In genomic region chr4:126024303-126024900, GRCm38 (mm10) we compare ENCODE assay signal across 16 mouse cellular contexts. TPM values are rescaled to one million over a fixed set of nuclear protein-coding genes. Genes with fewer than 3 reads are reported as not detected.
A peak's percentile ranks its signal among the peaks of the same experiment; 100 is the strongest.
DNase-seq lines count a peak whose midpoint lies in the region; ATAC-seq and TF ChIP-seq lines count a peak whose summit lies in the region.
"Had no signal": no experiment of that assay in that cellular context is flagged by ENCODE, and none has a peak within 500 bp of the region (broad histone marks: within the 10 kb centered on the region; RNA-seq: fewer than 3 reads in every experiment).

Gene Csf3r (plus strand): TSS chr4:126024550.

- no peaks in the 10 kb centered on the region for H3K36me3 ChIP-seq in liver, embryonic 11.5 days (ENCODE audit: control insufficient read depth, insufficient read depth, low read length)
- H3K36me3 ChIP-seq: kidney, embryonic 15.5 days; limb, embryonic 12.5 days; midbrain, embryonic 13.5 days had no signal

- ATAC-seq in liver, embryonic 11.5 days (replicated peaks; ENCODE audit: low FRiP score): no peak
- peak; percentile 40 for ATAC-seq in monocyte, adult 5-6 weeks (replicated peaks; ENCODE audit: insufficient number of reproducible peaks, low FRiP score, low TSS enrichment, poor library complexity, severe bottlenecking)
- ATAC-seq: CD4-positive, CD25-positive, alpha-beta regulatory T cell, adult 4 months; midbrain, embryonic 13.5 days had no signal

- no peaks in the 10 kb centered on the region for H3K9me3 ChIP-seq in liver, embryonic 11.5 days (ENCODE audit: control insufficient read depth, low read length)
- H3K9me3 ChIP-seq: kidney, embryonic 15.5 days; limb, embryonic 12.5 days; midbrain, embryonic 13.5 days had no signal

- no peak within 1 kb of the TSS for H3K4me3 ChIP-seq in lung, adult 2 months (replicated peaks; ENCODE audit: extremely low read depth, low read depth, low read length)
- H3K4me3 ChIP-seq in brown adipose tissue, adult 24 weeks (ENCODE audit: insufficient read depth, low read depth, low read length): peak within 1 kb of the TSS; percentile 36
- 0 out of 2 replicates have a peak within 1 kb of the TSS, but pooled peaks have one; percentile 0 for H3K4me3 ChIP-seq in liver, embryonic 11.5 days (ENCODE audit: low read depth, low read length)
- H3K4me3 ChIP-seq: erythroblast, embryonic 14.5 days; kidney, embryonic 15.5 days; limb, embryonic 12.5 days; midbrain, embryonic 13.5 days had no signal

- peak within 1 kb of the TSS; percentile 63 for H3K27ac ChIP-seq in brown adipose tissue, adult 24 weeks (replicated peaks; ENCODE audit: low read depth, low read length)
- no peak within 1 kb of the TSS for H3K27ac ChIP-seq in liver, embryonic 11.5 days (ENCODE audit: low read depth, low read length)
- H3K27ac ChIP-seq: kidney, embryonic 15.5 days; limb, embryonic 12.5 days; midbrain, embryonic 13.5 days had no signal

- intact Hi-C loops in heart, postnatal 25 days (cut with DNase I): no loop called here

- H3K4me1 ChIP-seq in lung, adult 2 months (ENCODE audit: control insufficient read depth, insufficient read depth, low read length): no peaks in the 10 kb centered on the region
- H3K4me1 ChIP-seq in brown adipose tissue, adult 24 weeks (ENCODE audit: control insufficient read depth, insufficient read depth, insufficient read length, low read length): no peaks in the 10 kb centered on the region
- H3K4me1 ChIP-seq in liver, embryonic 11.5 days (replicated peaks; ENCODE audit: control insufficient read depth, insufficient read depth, low read length): no peaks in the 10 kb centered on the region
- H3K4me1 ChIP-seq: kidney, embryonic 15.5 days; limb, embryonic 12.5 days; midbrain, embryonic 13.5 days had no signal

- no peak for DNase-seq in lung, adult 2 months
- no peak for DNase-seq in lung, adult 18-20 months
- DNase-seq in liver, embryonic 11.5 days (ENCODE audit: low spot score): no peak
- DNase-seq in adrenal gland, postnatal 14 days: no peak
- no peak for DNase-seq in urinary bladder, postnatal 14 days (ENCODE audit: low spot score)
- no peak for DNase-seq in heart, postnatal 25 days (ENCODE audit: low spot score)
- DNase-seq: heart, postnatal 10 days; retina, postnatal 1 day; thymus, postnatal 36 days had no signal

- H3K9ac ChIP-seq in liver, embryonic 11.5 days (ENCODE audit: low read depth, low read length): no peak within 1 kb of the TSS
- H3K9ac ChIP-seq: kidney, embryonic 15.5 days; limb, embryonic 12.5 days; midbrain, embryonic 13.5 days had no signal

- 0 out of 2 replicates have a peak, but pooled peaks cover 2% of the 10 kb centered on the region for H3K27me3 ChIP-seq in liver, embryonic 11.5 days (replicated peaks; ENCODE audit: control insufficient read depth, insufficient read depth, low read length)
- H3K27me3 ChIP-seq: kidney, embryonic 15.5 days; midbrain, embryonic 13.5 days had no signal

- TF ChIP-seq CTCF in lung, adult 2 months (IDR thresholded peaks at IDR 0.05; ENCODE audit: insufficient read depth, low read length): no peak

- TF ChIP-seq POLR2A in lung, adult 2 months (IDR thresholded peaks at IDR 0.05; ENCODE audit: borderline replicate concordance, extremely low read depth, low read depth, low read length): no peak

- H3K4me2 ChIP-seq in liver, embryonic 11.5 days: peak within 1 kb of the TSS; percentile 8; the same call in 1 of the 2 replicates
- H3K4me2 ChIP-seq: kidney, embryonic 15.5 days; limb, embryonic 12.5 days; midbrain, embryonic 13.5 days had no signal

- 22% methylated on average over 16 of the region's 16 CpGs for WGBS in lung, adult 2 months
- 28% methylated on average over 16 of the region's 16 CpGs for WGBS in liver, embryonic 11.5 days

RNA-seq across cellular contexts. Expression of gene Csf3r, which starts in this region (rescaled TPM):
- 20.9 and 39.2 TPM in 2 replicates for polyA plus RNA-seq in lung, adult 2 months (2012; rRNA removed)
- 1.5 and 1.9 TPM in 2 replicates for polyA plus RNA-seq in brown adipose tissue, adult 24 weeks (2012; ENCODE audit: insufficient read depth, insufficient read length, missing spikeins)
- 2.4 and 3.1 TPM in 2 replicates for polyA plus RNA-seq in liver, embryonic 11.5 days (2014; fragmentation: Nextera tagmentation; extraction: Ambion mirVana)
- 57.1 to 78.5 TPM (median 70.8 TPM) in 3 replicates for total RNA-seq in monocyte, adult 5-6 weeks (2017)
- 1.3 and 2.1 TPM in 2 replicates for total RNA-seq in adrenal gland, postnatal 14 days (2021)
- total RNA-seq in heart, postnatal 25 days (2021): under 1 TPM; 0.84 to 0.91 TPM
- polyA plus RNA-seq: CD4-positive, CD25-positive, alpha-beta regulatory T cell, adult 4 months had no signal

Comparison
In these comparisons a context has a peak if more than half of its experiments do, and no peak if none do; other contexts are left out.
1. RNA of gene Csf3r (total RNA-seq): 57.1 to 78.5 TPM in monocyte, adult 5-6 weeks; 1.3 to 2.1 TPM in adrenal gland, postnatal 14 days and 0.84 to 0.91 TPM in heart, postnatal 25 days; every median in the first group is over 10 times any median in the second.